Mouse (Mus musculus) myocyte (in vitro differentiated cells): ENCODE data around the gene Lasp1. TPM values are rescaled to one million over a fixed set of nuclear protein-coding genes. Genes with fewer than 3 reads are reported as not detected.

Source experiments
- H3K27me3 ChIP-seq: one replicate; pipeline ENCODE4 v1.6.1; 2011; ENCODE audit not compliant: control insufficient read depth, insufficient read depth, insufficient read length
- H3K36me3 ChIP-seq: one replicate; pipeline ENCODE4 v1.6.1; 2011; ENCODE audit not compliant: control insufficient read depth, insufficient read depth
- H3K4me2 ChIP-seq: one replicate; pipeline ENCODE4 v1.6.1; 2011; ENCODE audit warnings: low read depth, control low read depth
- H3K4me3 ChIP-seq: one replicate; pipeline ENCODE4 v1.5.1; 2011; ENCODE audit warnings: mild to moderate bottlenecking, control low read depth, moderate library complexity
- H3K79me2 ChIP-seq: one replicate; pipeline ENCODE4 v1.6.1; 2011; ENCODE audit not compliant: control insufficient read depth, insufficient read depth
- H3ac ChIP-seq: one replicate; pipeline ENCODE4 v1.6.1; 2011; ENCODE audit not compliant: control insufficient read depth, insufficient read length
- CEBPB ChIP-seq: IDR thresholded peaks from 2 replicates; pipeline ENCODE4 v1.6.1; 2011; ENCODE audit warnings: mild to moderate bottlenecking, moderate library complexity; ENCODE audit not compliant: poor library complexity, insufficient read depth, severe bottlenecking
- E2F4 ChIP-seq: IDR thresholded peaks from one replicate; pipeline ENCODE4 v1.6.1; 2011; ENCODE audit warnings: mild to moderate bottlenecking, control low read depth, moderate library complexity; ENCODE audit not compliant: insufficient read depth
- MAX ChIP-seq: IDR thresholded peaks from one replicate; pipeline ENCODE4 v1.6.1; 2011; ENCODE audit warnings: low read depth, mild to moderate bottlenecking, control low read depth
- MYOD1 ChIP-seq, 3 experiments: IDR thresholded peaks; one replicate each; pipeline ENCODE4 v1.6.1; 2011; ENCODE audit warnings: control low read depth in 2 of 3, low read depth in 2 of 3, mild to moderate bottlenecking in 2 of 3, moderate library complexity in 1 of 3; ENCODE audit not compliant: insufficient read length in 2 of 3, control insufficient read depth in 1 of 3
- MYOG ChIP-seq, 3 experiments: IDR thresholded peaks; one replicate each; pipeline ENCODE4 v1.6.1; 2011; ENCODE audit warnings: control low read depth in 2 of 3, low read depth in 2 of 3, mild to moderate bottlenecking in 2 of 3; ENCODE audit not compliant: insufficient read length in 2 of 3, control insufficient read depth in 1 of 3, insufficient read depth in 1 of 3
- POLR2A ChIP-seq: IDR thresholded peaks from one replicate; pipeline ENCODE4 v1.6.1; 2011; ENCODE audit warnings: low read depth, mild to moderate bottlenecking, control low read depth, moderate library complexity; ENCODE audit not compliant: insufficient read length
- POLR2AphosphoS2 ChIP-seq: IDR thresholded peaks from one replicate; pipeline ENCODE4 v1.6.1; 2011; ENCODE audit warnings: low read depth, control low read depth; ENCODE audit not compliant: insufficient read length
- REST ChIP-seq: IDR thresholded peaks from one replicate; pipeline ENCODE4 v1.6.1; 2011; ENCODE audit warnings: mild to moderate bottlenecking, control low read depth, moderate library complexity; ENCODE audit not compliant: insufficient read depth, insufficient read length
- SRF ChIP-seq: IDR thresholded peaks from one replicate; pipeline ENCODE4 v1.6.1; 2011; ENCODE audit warnings: low read depth; ENCODE audit not compliant: control insufficient read depth, insufficient read length
- TCF12 ChIP-seq: IDR thresholded peaks from one replicate; pipeline ENCODE4 v1.6.1; 2011; ENCODE audit warnings: mild to moderate bottlenecking, control low read depth; ENCODE audit not compliant: poor library complexity, insufficient read depth, severe bottlenecking
- TCF3 ChIP-seq: IDR thresholded peaks from one replicate; pipeline ENCODE4 v1.6.1; 2011; ENCODE audit warnings: low read depth, control low read depth; ENCODE audit not compliant: insufficient read length
- USF1 ChIP-seq: IDR thresholded peaks from one replicate; pipeline ENCODE4 v1.6.1; 2011; ENCODE audit warnings: low read depth, mild to moderate bottlenecking, control low read depth, moderate library complexity
- polyA plus RNA-seq: library from polyadenylated mRNA; unstranded; fragments of >200 nt; fragmentation: generic; extraction: Trizol; gene quantifications from one replicate; pipeline ENCODE4 v1.2.1, GENCODE M21; 2012; ENCODE audit warnings: missing spikeins

Lasp1 gene
- polyA plus RNA-seq, 1 experiment = 82.6 TPM

GRCm38 (mm10) chr11:97775808-97776496, 22.8 kb upstream of the Lasp1 start, which contains the start of gene 1700001P01Rik:
TSS of gene 1700001P01Rik (minus strand) at chr11:97775918.
- Histone ChIP-seq H3K4me3 (no peak within 1 kb of the TSS), H3K27me3 (no peaks in the 10 kb centered on the region), H3ac (no peak within 1 kb of the TSS), H3K79me2 (peaks cover 22% of the 10 kb centered on the region), H3K36me3 (peaks cover 44% of the 10 kb centered on the region), H3K4me2 (no peak within 1 kb of the TSS)
- TF ChIP-seq POLR2A (peak; percentile 2), E2F4 (no peak), POLR2AphosphoS2 (peak; percentile 56)

GRCm38 (mm10) chr11:97776497-97777128, 22.2 kb upstream of the Lasp1 start:
- Histone ChIP-seq H3K4me3 (no peak overlapping the region), H3ac (no peak overlapping the region), H3K36me3 (peaks cover 50% of the 10 kb centered on the region), H3K79me2 (peaks cover 29% of the 10 kb centered on the region), H3K4me2 (no peak overlapping the region), H3K27me3 (no peaks in the 10 kb centered on the region)
- no peak for TF ChIP-seq E2F4
- TF ChIP-seq POLR2AphosphoS2 = peak; percentile 32

- H3K27me3 ChIP-seq = no peaks in the 10 kb centered on the region
- H3ac ChIP-seq = no peak overlapping the region
- peaks cover 34% of the 10 kb centered on the region for H3K79me2 ChIP-seq
- no peak overlapping the region for H3K4me2 ChIP-seq
- TF ChIP-seq MAX = no peak
- TF ChIP-seq SRF = no peak
- TF ChIP-seq POLR2AphosphoS2 = peak; percentile 60
- TF ChIP-seq TCF12 = no peak
- no peak for TF ChIP-seq USF1
- H3K4me3 ChIP-seq = no peak overlapping the region
- H3K36me3 ChIP-seq = peaks cover 50% of the 10 kb centered on the region
Observed at GRCm38 (mm10) chr11:97777129-97777529, 21.7 kb upstream of the Lasp1 start.

GRCm38 (mm10) chr11:97778918-97779317, 19.9 kb upstream of the Lasp1 start:
- Histone ChIP-seq H3K4me2 (no peak overlapping the region), H3K36me3 (peaks cover 50% of the 10 kb centered on the region)

GRCm38 (mm10) chr11:97779968-97780701, 18.7 kb upstream of the Lasp1 start:
- peak overlapping the region; percentile 83 for H3K4me2 ChIP-seq
- H3ac ChIP-seq = no peak overlapping the region
- H3K27me3 ChIP-seq = no peaks in the 10 kb centered on the region
- H3K36me3 ChIP-seq = peaks cover 50% of the 10 kb centered on the region
- peak overlapping the region; percentile 98 for H3K4me3 ChIP-seq
- TF ChIP-seq REST (no peak), TCF12 (no peak), POLR2AphosphoS2 (no peak), TCF3 (no peak), POLR2A (no peak), USF1 (no peak), SRF (no peak), MAX (no peak), MYOG (IDR thresholded peaks at IDR 0.05; ENCODE audit: control insufficient read depth in 1 of 3, insufficient read depth in 1 of 3, insufficient read length in 2 of 3, low read depth in 2 of 3) (no peak)
- H3K79me2 ChIP-seq = peaks cover 38% of the 10 kb centered on the region

More at GRCm38 (mm10) chr11:97778918-97779317, 19.9 kb upstream of the Lasp1 start:
- Histone ChIP-seq H3K4me3 (no peak overlapping the region), H3ac (no peak overlapping the region), H3K27me3 (no peaks in the 10 kb centered on the region), H3K79me2 (peaks cover 38% of the 10 kb centered on the region)
- TF ChIP-seq MAX (no peak), MYOD1 (IDR thresholded peaks at IDR 0.05; ENCODE audit: control insufficient read depth in 1 of 3, insufficient read length in 2 of 3, low read depth in 2 of 3) (no peak), REST (no peak), CEBPB (no peak), SRF (no peak), MYOG (IDR thresholded peaks at IDR 0.05; ENCODE audit: control insufficient read depth in 1 of 3, insufficient read depth in 1 of 3, insufficient read length in 2 of 3, low read depth in 2 of 3) (no peak), TCF12 (no peak), USF1 (no peak), POLR2A (no peak), TCF3 (no peak), E2F4 (no peak)
